Mouse (Mus musculus) brain, embryonic 14.5 days (tissue): ENCODE results near the gene Nos2. TPM values are rescaled to one million over a fixed set of nuclear protein-coding genes. Genes with fewer than 3 reads are reported as not detected.

Experiments used
- DNase-seq: peaks from one replicate; pipeline ENCODE4 v3.0.0-alpha.2; 2011; ENCODE audit warnings: low read depth
- CTCF ChIP-seq: fragments of 200-500 bp; IDR thresholded peaks from 2 replicates; pipeline ENCODE4 v1.5.1; 2012; ENCODE audit warnings: inconsistent platforms, mild to moderate bottlenecking, moderate library complexity, borderline replicate concordance; ENCODE audit not compliant: insufficient read depth, insufficient read length; ENCODE audit errors: extremely low read depth
- POLR2A ChIP-seq: fragments of 200-500 bp; IDR thresholded peaks from 2 replicates; pipeline ENCODE4 v1.6.1; 2012; ENCODE audit warnings: mild to moderate bottlenecking, inconsistent platforms, borderline replicate concordance; ENCODE audit not compliant: poor library complexity, insufficient read depth, insufficient read length, severe bottlenecking; ENCODE audit errors: extremely low read depth
- polyA plus RNA-seq: library from polyadenylated mRNA; depleted of rRNA; stranded (reverse); fragments of >200 nt; gene quantifications from 2 replicates; pipeline ENCODE4 v1.2.3, GENCODE M21; 2012

Nos2 gene
- polyA plus RNA-seq, 1 experiment, result 1.5 TPM

GRCm38 (mm10) chr11:78968121-78968520, 47.5 kb downstream of the Nos2 start:
- DNase-seq, result no peak
- TF ChIP-seq POLR2A, result no peak
- TF ChIP-seq CTCF, result no peak

GRCm38 (mm10) chr11:78971096-78971495, 50.5 kb downstream of the Nos2 start:
- DNase-seq, result no peak
- TF ChIP-seq CTCF (no peak), POLR2A (no peak)

GRCm38 (mm10) chr11:78971746-78972145, 51.2 kb downstream of the Nos2 start:
- TF ChIP-seq CTCF (no peak), POLR2A (no peak)
- DNase-seq, result no peak

GRCm38 (mm10) chr11:78972328-78972727, 51.7 kb downstream of the Nos2 start:
- no peak for TF ChIP-seq CTCF
- no peak for TF ChIP-seq POLR2A
- DNase-seq, result no peak

DNA sequence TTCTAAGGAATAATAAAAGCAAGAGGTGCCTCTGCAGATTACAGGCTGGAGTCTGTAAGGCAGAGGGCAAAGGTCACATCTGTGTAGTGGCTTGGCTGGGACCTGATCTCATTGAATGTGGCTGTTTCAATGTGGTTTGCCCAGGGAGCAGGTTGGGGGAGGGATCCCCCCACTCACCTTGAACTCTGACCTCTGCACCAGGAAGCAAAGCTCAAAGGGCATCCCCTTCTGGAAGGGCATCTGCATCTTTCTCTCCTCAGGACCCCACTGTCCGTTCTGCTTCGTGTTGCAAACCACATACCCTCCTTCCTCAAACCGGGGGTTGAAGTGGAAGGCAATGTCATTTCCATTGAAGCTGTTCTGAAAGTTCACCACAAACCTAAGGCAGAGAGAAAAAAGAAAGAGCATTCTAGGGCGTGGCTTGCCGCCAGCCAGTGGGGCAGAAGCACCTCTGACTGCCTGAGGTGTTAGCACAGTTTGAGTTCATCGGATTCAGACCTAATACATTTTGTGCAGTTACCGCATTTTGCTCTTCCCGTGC, 52.3 kb downstream of the Nos2 start:
- TF ChIP-seq POLR2A (no peak), CTCF (no peak)
- no peak for DNase-seq

DNA sequence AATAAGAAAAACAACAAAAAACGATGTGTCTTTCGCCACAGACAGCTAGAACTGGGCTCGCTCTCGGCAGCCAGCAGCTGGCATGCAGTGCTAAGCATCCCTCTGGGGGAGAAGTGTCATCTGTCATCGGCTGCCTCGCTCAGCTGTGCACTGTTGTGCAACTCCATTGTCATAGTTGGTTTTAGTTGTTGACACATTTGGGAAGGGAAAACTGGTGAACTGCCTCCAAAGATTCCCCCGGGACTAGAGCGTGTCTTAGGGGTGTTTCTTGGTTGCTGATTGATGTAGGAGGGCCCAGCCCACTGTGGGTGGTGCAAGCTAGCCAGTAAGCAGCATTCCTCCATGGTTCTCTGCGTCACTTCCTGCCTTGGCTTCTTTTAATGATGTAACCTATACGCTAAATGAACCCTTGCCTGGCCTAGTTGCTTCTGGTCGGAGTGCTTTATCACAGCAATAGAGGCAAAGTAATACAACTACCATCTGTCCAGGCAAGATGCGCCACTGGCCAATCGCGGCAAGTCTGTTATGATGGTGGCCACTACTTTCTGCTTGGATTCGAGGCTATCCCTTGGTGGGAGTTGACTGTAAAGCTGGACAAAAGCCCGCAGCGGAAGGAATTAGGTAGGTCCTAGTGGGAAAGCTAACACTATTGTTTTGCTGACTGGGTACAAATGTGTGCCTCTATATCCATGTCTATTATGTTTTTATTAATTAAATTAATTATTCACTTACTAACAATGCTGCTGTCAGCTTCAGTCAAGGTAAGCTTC, 53.0 kb downstream of the Nos2 start:
- TF ChIP-seq POLR2A, result no peak
- no peak for TF ChIP-seq CTCF

DNA sequence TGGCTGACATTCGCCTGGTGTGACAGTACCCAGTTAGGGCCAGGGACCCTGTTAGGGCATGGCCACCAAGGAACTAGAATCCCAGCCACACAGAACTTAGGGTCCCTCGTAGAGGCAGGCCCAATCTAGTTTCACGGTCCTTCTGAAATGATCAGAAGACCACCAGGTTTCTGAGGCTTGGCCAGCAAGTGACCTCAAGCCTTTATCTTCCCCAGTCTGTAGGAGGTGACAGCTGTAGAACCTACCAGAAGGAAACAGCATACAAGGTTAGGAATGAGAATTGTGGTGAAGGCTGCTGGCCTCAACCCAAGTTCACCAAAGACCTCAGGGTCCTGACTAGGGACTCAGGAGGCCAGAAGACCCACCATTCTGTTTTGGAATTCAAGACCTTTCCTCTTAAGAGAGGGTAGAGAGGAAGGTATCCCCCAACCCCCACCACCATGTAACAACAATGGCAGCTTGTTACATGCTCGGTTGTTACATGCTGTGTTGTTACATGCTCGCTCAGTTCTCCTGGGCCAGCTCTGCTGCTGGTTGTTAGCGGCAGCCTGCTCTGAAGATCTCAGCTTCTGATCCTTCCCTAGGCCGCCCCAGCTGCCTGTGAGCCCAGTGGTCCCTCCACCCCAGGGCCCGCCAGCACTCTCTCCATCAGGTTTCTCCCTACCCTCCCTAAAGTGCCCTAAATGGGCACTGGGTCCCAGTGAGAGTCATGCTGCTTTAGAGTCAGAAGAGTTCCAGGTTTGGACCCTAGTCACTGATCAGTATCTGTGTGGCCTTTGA, 56.3 kb downstream of the Nos2 start:
- no peak for TF ChIP-seq POLR2A
- no peak for TF ChIP-seq CTCF
- no peak for DNase-seq

More for the DNA sequence above, 53.0 kb downstream of the Nos2 start:
- peak; percentile 54 for DNase-seq

GRCm38 (mm10) chr11:78978176-78979019, 57.8 kb downstream of the Nos2 start:
- peak; percentile 23 for DNase-seq
- TF ChIP-seq CTCF (no peak), POLR2A (no peak)

- TF ChIP-seq POLR2A (no peak), CTCF (no peak)
- DNase-seq, result no peak
Measured at GRCm38 (mm10) chr11:78980083-78980634, 59.6 kb downstream of the Nos2 start.

DNA sequence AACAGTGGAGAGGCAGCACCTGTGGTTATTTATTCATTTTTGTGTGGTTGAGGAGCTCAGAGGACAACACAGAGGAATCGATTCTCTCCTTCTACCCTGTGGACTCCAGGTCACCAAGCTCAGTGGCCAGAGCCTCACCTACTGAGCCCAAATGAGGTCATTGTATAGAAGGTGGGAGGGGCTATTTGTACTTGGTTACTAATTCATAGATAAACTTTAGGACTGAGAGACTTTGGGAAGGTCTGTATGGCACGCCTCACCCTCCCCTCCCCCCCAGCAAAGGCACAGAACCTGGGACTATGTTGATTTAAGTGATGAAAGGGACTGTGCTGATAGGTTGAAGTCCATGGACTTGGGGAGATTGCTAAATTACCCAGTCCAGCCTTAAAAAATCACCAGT, 61.5 kb downstream of the Nos2 start:
- no peak for DNase-seq
- TF ChIP-seq CTCF, result no peak
- TF ChIP-seq POLR2A, result no peak

DNA sequence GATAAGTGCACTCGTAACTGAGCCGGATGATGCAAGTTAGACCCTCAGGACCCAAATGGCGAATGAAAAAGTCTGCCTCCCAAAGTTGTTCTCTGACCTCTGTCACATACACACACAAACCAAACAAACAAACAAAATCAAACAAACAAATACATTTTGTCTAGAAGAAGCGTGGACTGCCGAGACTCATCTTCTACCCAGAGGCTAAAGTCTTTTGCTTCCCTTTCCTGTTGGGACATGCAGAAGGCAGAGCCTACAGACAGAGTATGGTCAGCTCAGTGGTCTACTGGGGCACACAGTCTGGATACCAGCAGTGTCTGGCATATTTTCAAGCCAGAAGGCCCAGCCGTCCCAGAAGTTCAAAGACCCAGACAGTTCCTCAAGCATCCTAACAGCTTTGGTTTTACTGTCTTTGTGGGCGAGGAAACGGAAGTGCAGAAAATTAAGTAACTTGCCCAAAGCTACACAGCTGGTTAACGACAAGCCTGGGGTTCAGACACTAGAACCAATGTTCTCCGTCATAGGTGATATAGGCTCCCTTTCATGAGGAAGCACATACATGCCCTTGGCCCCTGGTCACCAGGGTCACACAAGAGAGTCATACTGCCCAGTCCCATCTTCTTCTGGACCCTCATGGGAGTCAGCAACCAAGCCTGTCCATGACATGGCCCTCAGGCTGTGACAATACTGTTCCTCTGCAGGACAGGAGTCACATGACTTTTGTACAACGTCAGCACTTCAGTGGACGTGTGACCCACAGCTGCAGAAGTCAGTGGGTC, 62.1 kb downstream of the Nos2 start:
- DNase-seq, result no peak
- TF ChIP-seq POLR2A (no peak), CTCF (no peak)
